Mouse (Mus musculus) 416B (cell line): ENCODE data around the gene Brd2.

ENCODE experiments used
- DNase-seq: peaks from one replicate; pipeline ENCODE4 v3.0.0; 2011; ENCODE audit warnings: low read depth

Brd2 gene

DNA sequence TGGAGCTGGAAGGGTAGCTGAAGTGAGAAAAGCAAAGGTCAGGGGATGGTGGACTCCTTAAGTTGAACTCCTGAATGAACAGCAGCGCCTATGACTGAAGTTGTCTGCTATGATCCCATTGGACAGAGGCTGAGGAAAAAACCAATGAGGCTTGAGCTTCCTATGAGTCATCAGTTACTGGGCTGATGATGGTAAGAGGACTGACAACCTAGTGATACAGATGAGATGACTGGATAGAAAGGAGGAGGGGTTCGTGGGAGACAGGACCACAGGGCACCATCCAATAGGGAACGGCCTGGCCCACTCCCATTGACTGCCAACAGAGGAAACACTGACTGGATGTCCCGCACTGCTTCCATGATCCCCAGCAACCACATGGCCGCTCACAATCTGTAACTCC, 42.8 kb downstream of the Brd2 start:
- DNase-seq = peak; percentile 86

DNA sequence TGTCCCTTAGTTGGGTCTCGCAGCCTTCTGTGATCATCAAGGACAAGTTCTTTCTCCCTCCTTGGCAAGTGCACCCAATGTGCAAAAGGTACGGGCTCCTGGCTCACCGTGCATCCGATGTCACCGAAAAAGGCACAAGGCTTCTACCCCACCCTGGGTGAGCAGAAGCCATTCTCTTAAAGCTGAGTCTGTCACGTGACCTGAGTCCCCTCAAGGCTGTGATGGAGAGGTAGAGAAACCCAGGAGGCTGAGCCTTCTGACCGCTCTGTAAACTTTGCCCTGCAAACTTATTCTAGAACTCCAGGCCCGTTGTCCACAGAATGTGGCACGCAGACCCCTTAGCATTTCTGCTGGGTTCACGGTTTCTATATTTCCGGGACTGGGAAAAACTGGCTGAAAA, 43.4 kb downstream of the Brd2 start:
- DNase-seq = no peak

DNA sequence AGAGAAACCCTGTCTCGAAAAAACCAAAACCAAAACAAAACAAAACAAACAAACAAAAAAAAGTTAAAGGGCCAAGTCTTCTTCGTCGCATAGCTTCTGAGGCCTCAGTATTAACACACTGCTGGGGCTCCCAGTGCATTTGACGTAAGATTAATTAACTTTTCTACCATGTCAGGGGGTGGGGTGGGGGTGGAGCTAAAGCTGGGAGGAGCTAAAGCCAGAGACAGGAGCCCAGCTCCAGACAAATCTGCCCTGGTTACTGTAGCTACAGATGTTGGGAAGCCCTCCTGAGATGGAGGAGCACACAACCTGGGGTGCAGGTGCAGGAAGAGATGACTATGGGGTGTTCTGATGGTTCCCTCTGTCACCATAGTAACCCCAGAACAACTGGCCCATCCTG, 44.3 kb downstream of the Brd2 start:
- peak; percentile 42 for DNase-seq

DNA sequence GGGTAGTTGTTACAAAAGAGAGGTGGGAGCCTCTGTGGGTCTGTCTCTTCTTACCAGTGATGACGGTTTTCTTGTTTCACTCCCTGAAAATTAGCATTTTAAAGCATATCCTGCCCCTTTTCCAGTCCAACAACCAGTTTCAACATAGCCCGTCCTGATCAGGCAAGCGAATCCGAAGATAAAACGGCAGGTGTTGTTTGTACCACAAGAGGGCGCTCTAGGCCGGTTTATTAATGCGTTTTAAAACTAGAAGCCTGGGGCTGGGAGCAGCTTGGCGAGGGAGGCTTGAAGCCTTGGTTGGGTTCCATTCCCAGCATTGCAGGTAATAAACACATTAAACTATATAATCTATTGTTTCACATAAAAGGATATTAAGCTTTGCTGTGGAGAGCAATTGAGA, 44.9 kb downstream of the Brd2 start:
- DNase-seq = peak; percentile 88

DNA sequence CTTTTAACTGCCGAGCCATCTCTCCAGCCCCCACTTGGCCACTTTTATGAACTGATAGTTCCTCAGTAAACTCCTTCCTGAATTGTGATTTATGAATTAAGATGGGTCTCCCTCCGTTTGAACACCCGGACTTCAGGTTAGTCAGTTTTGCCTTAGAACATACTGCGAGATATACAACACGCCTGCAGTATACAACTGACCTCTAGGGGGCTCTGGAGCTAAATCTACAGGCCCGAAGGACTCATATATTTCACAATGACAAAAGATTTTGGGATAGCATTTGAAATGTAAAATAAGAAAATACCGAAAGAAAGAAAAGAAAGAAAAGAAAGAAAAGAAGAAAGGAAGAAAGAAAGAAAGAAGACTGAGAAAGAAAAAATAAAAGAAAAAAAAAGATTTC, 47.2 kb downstream of the Brd2 start:
- DNase-seq = peak; percentile 83

DNA sequence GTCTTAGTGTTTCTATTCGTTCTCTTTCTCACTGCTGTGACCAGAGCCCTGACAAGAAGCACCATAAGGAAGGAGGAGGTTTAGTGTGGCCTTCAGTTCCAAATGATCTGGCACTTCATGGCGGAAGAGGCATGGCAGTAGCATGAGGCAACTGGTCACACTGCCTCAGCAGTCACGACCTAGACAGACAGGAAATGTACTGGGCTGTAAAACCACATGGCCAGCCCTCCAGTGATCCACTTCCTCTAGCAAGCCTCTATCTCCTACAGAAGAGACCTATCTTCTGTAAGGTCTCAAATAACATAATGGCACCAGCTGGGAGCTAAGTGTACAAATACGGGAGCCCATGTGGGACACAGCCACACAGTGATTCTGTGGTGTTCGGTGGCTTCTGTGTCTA, 50.3 kb downstream of the Brd2 start:
- peak; percentile 86 for DNase-seq

DNA sequence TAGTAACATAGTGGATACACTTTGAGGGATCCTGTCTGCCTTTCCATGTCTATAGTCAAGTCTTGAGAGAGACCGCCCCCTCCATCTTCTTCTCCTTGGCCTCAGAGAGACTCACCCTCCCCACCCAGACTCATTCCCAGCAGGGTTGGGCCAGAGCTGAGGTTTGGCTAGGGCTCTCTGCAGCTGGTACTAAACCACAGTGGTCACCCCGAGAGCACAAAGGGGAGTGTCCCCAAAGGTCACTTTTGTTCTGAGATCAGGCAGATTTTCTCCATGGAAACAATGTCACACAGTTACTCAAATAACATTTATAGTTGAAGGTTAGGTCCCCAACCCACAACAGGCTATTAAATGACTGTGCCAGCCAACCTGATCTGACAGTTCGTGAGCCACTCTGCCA, 53.6 kb downstream of the Brd2 start:
- DNase-seq = peak; percentile 67
